Mouse (Mus musculus) cerebellum, adult 2 months (tissue): ENCODE measurements around the gene Zfp174. TPM values are rescaled to one million over a fixed set of nuclear protein-coding genes. Genes with fewer than 3 reads are reported as not detected.
A peak's percentile ranks its signal among the peaks of the same experiment; 100 is the strongest.

Experiments used
- DNase-seq, 2 experiments: peaks; one replicate each; pipeline ENCODE4 v3.0.0; 2021
- H3K27ac ChIP-seq: fragments of 200-500 bp; 2 replicates; pipeline ENCODE4 v1.5.1; 2012; ENCODE audit warnings: low read length, control low read depth, inconsistent platforms; ENCODE audit not compliant: insufficient read depth
- H3K27me3 ChIP-seq: fragments of 200-500 bp; 2 replicates; pipeline ENCODE4 v1.6.1; 2012; ENCODE audit warnings: inconsistent platforms, mild to moderate bottlenecking, low read length, moderate library complexity; ENCODE audit not compliant: control insufficient read depth, insufficient read depth
- H3K4me1 ChIP-seq: fragments of 200-500 bp; 2 replicates; pipeline ENCODE4 v1.6.1; 2011; ENCODE audit warnings: low read length; ENCODE audit not compliant: control insufficient read depth, insufficient read depth
- H3K4me3 ChIP-seq: fragments of 200-500 bp; replicated peaks from 2 replicates; pipeline ENCODE3; 2011; ENCODE audit warnings: mild to moderate bottlenecking, low read depth, low read length, control low read depth; ENCODE audit not compliant: insufficient read depth
- CTCF ChIP-seq: fragments of 200-500 bp; IDR thresholded peaks from 2 replicates; pipeline ENCODE4 v1.5.1; 2011; ENCODE audit warnings: low read depth, mild to moderate bottlenecking, control low read depth, low read length, moderate library complexity, borderline replicate concordance; ENCODE audit not compliant: insufficient read depth
- POLR2A ChIP-seq: fragments of 200-500 bp; IDR thresholded peaks from 2 replicates; pipeline ENCODE4 v1.6.1; 2011; ENCODE audit warnings: low read length, control low read depth, borderline replicate concordance; ENCODE audit not compliant: insufficient read depth
- WGBS: fragments of 180-500 bp; shearing (Covaris S2); methylation state at CpG from one replicate; pipeline ENCODE4 v1.1.7; 2018; 5-methylcytosine and 5-hydroxymethylcytosine counted together
- polyA plus RNA-seq: library from polyadenylated mRNA; depleted of rRNA; stranded (reverse); fragments of >200 nt; gene quantifications from 2 replicates; pipeline ENCODE4 v1.2.3, GENCODE M21; 2012; rRNA removed

The Zfp174 gene
- polyA plus RNA-seq, 1 experiment = 1.8 TPM

- H3K27me3 ChIP-seq = no peaks in the 10 kb centered on the region
- TF ChIP-seq POLR2A (no peak), CTCF (no peak)
- no peak overlapping the region for H3K27ac ChIP-seq
- H3K4me3 ChIP-seq = no peak overlapping the region
- H3K4me1 ChIP-seq = peaks cover 6% of the 10 kb centered on the region; the same call in 1 of the 2 replicates
- 91% methylated on average over 14 of the region's 14 CpGs for WGBS
- no peak for DNase-seq
These were observed 44.7 kb downstream of the Zfp174 start for GRCm38 (mm10) chr16:3891621-3892295.

- Histone ChIP-seq H3K4me3 (no peak overlapping the region), H3K4me1 (no peaks in the 10 kb centered on the region; the same call in 1 of the 2 replicates), H3K27me3 (no peaks in the 10 kb centered on the region), H3K27ac (no peak overlapping the region)
- DNase-seq = no peak
- 60% methylated on average over 3 of the region's 3 CpGs for WGBS
- no peak for TF ChIP-seq POLR2A
- TF ChIP-seq CTCF = no peak
These were observed 46.7 kb downstream of the Zfp174 start for GRCm38 (mm10) chr16:3893739-3894138.

GRCm38 (mm10) chr16:3895173-3895792 is 48.2 kb downstream of the Zfp174 start:
- Histone ChIP-seq H3K4me3 (no peak overlapping the region), H3K4me1 (no peaks in the 10 kb centered on the region; the same call in 1 of the 2 replicates), H3K27me3 (no peaks in the 10 kb centered on the region), H3K27ac (0 out of 2 replicates have a peak overlapping the region, but pooled peaks have one; percentile 27)
- 76% methylated on average over 9 of the region's 9 CpGs for WGBS
- no peak for TF ChIP-seq CTCF
- TF ChIP-seq POLR2A = no peak
- DNase-seq = no peak

GRCm38 (mm10) chr16:3896046-3896445 is 49.0 kb downstream of the Zfp174 start:
- no peak overlapping the region for H3K27ac ChIP-seq
- H3K27me3 ChIP-seq = no peaks in the 10 kb centered on the region
- H3K4me1 ChIP-seq = no peaks in the 10 kb centered on the region; the same call in 1 of the 2 replicates
- WGBS = 84% methylated on average over 6 of the region's 6 CpGs
- no peak overlapping the region for H3K4me3 ChIP-seq
- DNase-seq = no peak
- TF ChIP-seq CTCF (no peak), POLR2A (no peak)

GRCm38 (mm10) chr16:3896553-3896952 is 49.5 kb downstream of the Zfp174 start:
- 100% methylated on average over 1 of the region's 1 CpGs for WGBS
- no peak overlapping the region for H3K4me3 ChIP-seq
- TF ChIP-seq CTCF = no peak
- TF ChIP-seq POLR2A = no peak

GRCm38 (mm10) chr16:3907471-3907870 is 60.4 kb downstream of the Zfp174 start:
- H3K27ac ChIP-seq = no peak overlapping the region
- DNase-seq = no peak
- no peaks in the 10 kb centered on the region for H3K4me1 ChIP-seq
- no peak overlapping the region for H3K4me3 ChIP-seq
- no peak for TF ChIP-seq POLR2A
- no peak for TF ChIP-seq CTCF
- no peaks in the 10 kb centered on the region for H3K27me3 ChIP-seq
- 65% methylated on average over 2 of the region's 2 CpGs for WGBS

More at GRCm38 (mm10) chr16:3896553-3896952, 49.5 kb downstream of the Zfp174 start:
- Histone ChIP-seq H3K4me1 (no peaks in the 10 kb centered on the region; the same call in 1 of the 2 replicates), H3K27ac (no peak overlapping the region), H3K27me3 (no peaks in the 10 kb centered on the region)
- DNase-seq = no peak

Other genes starting within 250 kb of the Zfp174 start
- not detected in 2 replicates for gene Mefv, start 129.2 kb upstream of the Zfp174 start, polyA plus RNA-seq
- 18.5 and 19.6 TPM in 2 replicates for gene Zfp263, start 103.2 kb upstream of the Zfp174 start, polyA plus RNA-seq
- not detected in 2 replicates for gene Olfr15, start 16.4 kb upstream of the Zfp174 start, polyA plus RNA-seq
- 115 and 116 TPM in 2 replicates for gene Naa60, start 25.1 kb downstream of the Zfp174 start, polyA plus RNA-seq
- gene Zfp597, start 37.3 kb downstream of the Zfp174 start, polyA plus RNA-seq = 14.1 and 14.3 TPM in 2 replicates
- gene Gm20695, start 37.4 kb downstream of the Zfp174 start, polyA plus RNA-seq = 0.69 and 1.4 TPM in 2 replicates
- gene 1700037C18Rik, start 61.4 kb downstream of the Zfp174 start, polyA plus RNA-seq = 4.8 and 5.8 TPM in 2 replicates
- gene Cluap1, start 61.5 kb downstream of the Zfp174 start, polyA plus RNA-seq = 24.6 and 26.5 TPM in 2 replicates
- 2.2 and 2.7 TPM in 2 replicates for gene Nlrc3, start 129.4 kb downstream of the Zfp174 start, polyA plus RNA-seq
- 39.9 and 43.4 TPM in 2 replicates for gene Slx4, start 156.5 kb downstream of the Zfp174 start, polyA plus RNA-seq
- 0.20 TPM in 1 of 2 replicates, not detected in the other for gene Dnase1, start 189.7 kb downstream of the Zfp174 start, polyA plus RNA-seq
- gene Trap1, start 230.6 kb downstream of the Zfp174 start, polyA plus RNA-seq = 94.5 and 104 TPM in 2 replicates